Mouse (Mus musculus) MEL (cell line): ENCODE results near the gene Fstl5.

ENCODE experiments used
- CTCF ChIP-seq, 3 experiments: IDR thresholded peaks in 2 of 3; conservative IDR thresholded peaks in 1 of 3; 2 replicates each; pipeline ENCODE4 v1.5.1; 2011 to 2012; ENCODE audit warnings: low read length in 3 of 3, low read depth in 2 of 3, mild to moderate bottlenecking in 2 of 3, improper control_type of control experiment in 1 of 3, inconsistent platforms in 1 of 3, mixed read lengths in 1 of 3, moderate library complexity in 1 of 3; ENCODE audit not compliant: control insufficient read depth in 1 of 3, insufficient read depth in 1 of 3, poor library complexity in 1 of 3, severe bottlenecking in 1 of 3
- EP300 ChIP-seq, 2 experiments: IDR thresholded peaks; 2 replicates each; pipeline ENCODE4 v1.6.1; 2011; ENCODE audit warnings: improper control_type of control experiment in 2 of 2, low read length in 2 of 2, low read depth in 1 of 2, mild to moderate bottlenecking in 1 of 2
- NELFE ChIP-seq: IDR thresholded peaks from 2 replicates; pipeline ENCODE4 v1.6.1; 2011; ENCODE audit warnings: low read depth, low read length, improper control_type of control experiment
- NRF1 ChIP-seq: IDR thresholded peaks from 2 replicates; pipeline ENCODE4 v1.6.1; 2014; ENCODE audit warnings: low read depth, mild to moderate bottlenecking, inconsistent platforms, low read length, improper control_type of control experiment, moderate library complexity; ENCODE audit not compliant: poor library complexity, insufficient read depth, severe bottlenecking
- POLR2A ChIP-seq, 2 experiments: IDR thresholded peaks; 2 replicates each; pipeline ENCODE4 v1.6.1; 2011 to 2012; ENCODE audit warnings: low read length in 2 of 2, mild to moderate bottlenecking in 2 of 2, control low read depth in 1 of 2, improper control_type of control experiment in 1 of 2, low read depth in 1 of 2, moderate library complexity in 1 of 2; ENCODE audit not compliant: control insufficient read depth in 1 of 2, insufficient read depth in 1 of 2, poor library complexity in 1 of 2
- USF2 ChIP-seq, 2 experiments: IDR thresholded peaks; 2 replicates each; pipeline ENCODE4 v1.6.1; 2011 to 2012; ENCODE audit warnings: improper control_type of control experiment in 2 of 2, low read length in 2 of 2, borderline replicate concordance in 1 of 2, inconsistent platforms in 1 of 2, low read depth in 1 of 2, mild to moderate bottlenecking in 1 of 2; ENCODE audit not compliant: insufficient read depth in 1 of 2

- TF ChIP-seq CTCF (IDR thresholded peaks at IDR 0.05 in 2 of 3, conservative IDR thresholded peaks at IDR 0.05 in 1 of 3; ENCODE audit: control insufficient read depth in 1 of 3, insufficient read depth in 1 of 3, low read depth in 2 of 3, low read length in 3 of 3, poor library complexity in 1 of 3, severe bottlenecking in 1 of 3) (peak; percentile 4 to 76 (median 54); a peak in 4 of 6 replicates), NRF1 (no peak), USF2 (IDR thresholded peaks at IDR 0.05; ENCODE audit: borderline replicate concordance in 1 of 2, insufficient read depth in 1 of 2, low read depth in 1 of 2, low read length in 2 of 2) (no peak), EP300 (IDR thresholded peaks at IDR 0.05; ENCODE audit: low read depth in 1 of 2, low read length in 2 of 2) (no peak), NELFE (no peak), POLR2A (IDR thresholded peaks at IDR 0.05; ENCODE audit: control insufficient read depth in 1 of 2, insufficient read depth in 1 of 2, low read depth in 1 of 2, low read length in 2 of 2, poor library complexity in 1 of 2) (no peak)
These were observed 6.2 kb upstream of the Fstl5 start for GRCm38 (mm10) chr3:76067920-76068319.
